Mouse (Mus musculus) common myeloid progenitor, adult 5-6 weeks (primary cell): ENCODE measurements at regions not wholly inside any gene's neighbourhood (a gene's known extent, or its start where the extent isn't known, plus 50 kb on each side); places are given as distances from the start of the nearest gene placed in this dataset.
"Not testable (repeated sequence)": the region's sequence is repeated elsewhere in the genome, so short reads cannot be mapped to it uniquely, and the experiment has no call there.

ENCODE experiments used
- ATAC-seq: replicated peaks from 2 replicates; pipeline ENCODE4 v1.8.0; 2016; ENCODE audit warnings: low read depth, mild to moderate bottlenecking, moderate TSS enrichment, inconsistent platforms; ENCODE audit not compliant: poor library complexity, severe bottlenecking

DNA sequence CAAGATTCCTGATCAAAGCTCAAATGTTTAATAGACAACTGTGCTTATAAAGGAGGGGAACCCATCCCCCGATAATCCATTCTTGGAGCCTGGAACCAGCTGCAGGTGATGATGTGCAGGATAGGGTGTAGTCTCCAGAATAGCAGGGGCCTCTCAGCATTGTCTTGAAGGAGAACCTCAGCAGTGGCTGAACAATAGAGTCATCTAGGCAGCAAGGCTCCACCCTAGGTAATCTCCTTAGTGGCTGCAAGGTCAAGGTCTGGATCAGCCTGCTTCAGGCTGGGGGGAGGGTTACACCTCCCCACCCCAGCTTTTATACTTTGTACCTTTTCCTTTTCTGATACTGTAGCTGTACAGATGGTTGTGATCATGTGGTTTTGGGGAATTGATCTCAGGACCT, 116.8 kb upstream of the Mettl4 start:
- no peak for ATAC-seq

DNA sequence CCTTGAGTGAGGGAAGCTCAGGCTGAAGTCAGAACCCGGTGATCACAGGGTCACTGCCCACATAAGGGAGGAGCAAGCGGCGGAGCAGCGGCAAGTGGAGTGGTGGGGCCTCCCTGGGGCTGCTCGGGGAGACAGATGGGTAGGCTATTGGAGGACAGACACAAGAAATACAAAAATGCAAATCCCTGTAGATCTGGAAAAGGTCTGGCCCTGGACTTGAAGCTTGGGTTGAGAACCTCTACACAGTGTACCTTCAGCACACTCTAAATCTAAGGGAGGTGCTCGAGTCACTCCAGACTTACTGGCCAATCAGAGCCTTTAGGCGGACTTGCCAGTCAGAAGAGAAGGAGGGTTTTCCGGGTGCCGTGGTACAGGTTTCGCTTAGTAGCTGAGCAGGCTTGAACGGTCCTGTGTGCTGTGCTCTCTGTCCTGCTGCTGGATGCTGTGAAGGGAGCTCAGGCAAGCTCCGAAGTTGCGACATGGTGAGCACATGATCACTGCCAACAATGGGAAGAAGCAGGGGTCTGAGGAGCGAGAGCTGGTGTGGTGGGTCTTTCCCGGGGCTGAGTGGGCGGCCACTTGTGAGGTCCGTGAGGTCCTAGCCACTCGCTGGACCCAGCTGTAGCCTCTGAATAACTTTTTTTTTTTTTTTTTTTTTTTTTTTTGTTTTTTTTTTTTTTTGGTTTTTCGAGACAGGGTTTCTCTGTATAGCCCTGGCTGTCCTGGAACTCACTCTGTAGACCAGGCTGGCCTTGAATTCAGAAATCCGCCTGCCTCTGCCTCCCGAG, 114.9 kb upstream of the Mettl4 start:
- ATAC-seq = peak; percentile 99

DNA sequence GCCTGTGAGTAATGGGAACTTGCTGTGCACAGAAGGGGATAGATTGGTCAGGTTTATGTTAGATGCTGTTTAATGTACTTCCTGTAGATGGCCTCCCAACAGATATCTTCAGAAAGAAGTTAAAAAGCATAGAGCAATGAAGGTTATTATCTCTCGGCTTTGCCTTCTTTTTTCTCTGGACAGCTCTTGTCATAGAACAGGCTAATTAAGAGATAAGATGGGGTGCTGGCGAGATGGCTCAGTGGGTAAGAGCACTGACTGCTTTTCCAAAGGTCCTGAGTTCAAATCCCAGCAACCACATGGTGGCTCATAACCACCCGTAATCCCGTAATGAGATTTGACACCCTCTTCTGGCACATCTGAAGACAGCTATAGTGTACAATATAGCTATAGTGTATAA, 104.9 kb upstream of the Mettl4 start:
- ATAC-seq = not testable (repeated sequence)

DNA sequence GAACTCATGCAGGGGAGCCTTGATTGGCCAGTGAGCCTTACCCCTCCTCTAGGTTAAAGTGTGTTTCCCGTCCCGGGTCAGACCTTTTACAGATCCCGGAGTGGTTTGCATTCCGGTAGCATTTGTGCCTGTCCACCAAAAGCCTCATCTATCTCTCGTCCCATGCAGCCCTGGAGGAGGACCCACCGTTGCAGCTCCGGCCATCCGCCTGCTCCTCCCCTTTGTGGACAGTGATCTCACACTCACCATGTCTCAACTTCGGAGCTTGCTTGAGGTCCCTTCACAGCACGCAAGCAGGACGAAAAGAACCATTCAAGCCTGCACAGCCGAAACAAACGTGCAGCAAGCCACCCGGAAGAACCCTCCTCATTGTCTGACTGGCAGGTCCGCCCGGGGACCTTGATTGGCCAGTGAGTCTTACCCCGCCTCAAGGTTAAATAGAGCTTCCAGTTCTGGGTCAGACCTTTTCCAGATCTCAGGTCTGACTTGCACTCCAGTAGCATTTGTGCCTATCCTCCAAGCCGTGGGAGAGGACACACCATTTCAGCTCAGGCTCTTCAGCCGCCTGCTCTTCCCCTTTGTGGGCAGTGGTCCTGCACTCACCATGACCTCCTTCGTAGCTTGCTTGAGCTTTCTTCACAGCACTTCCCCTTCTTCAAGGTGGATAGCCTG, 84.8 kb upstream of the Mettl4 start:
- ATAC-seq = peak; percentile 88

DNA sequence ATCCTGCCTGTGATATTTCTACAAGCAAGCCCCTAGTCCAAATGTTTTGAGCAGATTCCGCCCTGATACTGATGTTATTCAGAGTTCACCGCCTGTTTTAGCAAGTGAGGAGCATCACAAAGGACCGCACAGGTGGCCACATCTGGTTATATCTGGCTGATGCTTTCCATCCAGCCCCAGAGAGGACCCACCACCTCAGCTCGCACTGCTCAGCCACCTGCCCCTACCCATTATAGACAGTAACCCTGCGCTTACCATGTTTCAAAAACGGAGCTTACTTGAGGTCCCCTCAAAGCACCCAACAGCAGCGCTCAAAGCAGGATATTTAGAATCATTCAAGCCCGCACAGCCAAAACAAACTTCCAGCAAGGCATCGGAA, 84.2 kb upstream of the Mettl4 start:
- not testable (repeated sequence) for ATAC-seq

DNA sequence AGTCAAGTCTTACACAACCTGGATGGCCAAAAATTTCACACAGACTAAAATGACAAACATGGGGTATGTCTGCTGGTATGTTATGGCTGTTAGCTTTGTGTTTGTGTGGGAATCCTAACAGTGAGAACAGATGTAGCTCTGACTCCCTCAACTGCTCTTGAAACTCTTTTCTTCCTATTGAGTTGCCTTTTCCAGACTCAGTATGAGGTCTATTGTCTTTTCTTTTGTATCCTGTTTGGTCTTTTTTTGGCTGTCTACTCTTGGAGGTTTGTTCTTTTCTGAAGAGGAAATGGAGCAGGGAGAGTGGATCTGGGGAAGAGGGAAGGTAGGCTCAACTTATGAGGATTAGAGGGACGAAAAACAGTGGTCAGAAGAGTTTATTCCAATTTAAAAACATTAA, 76.6 kb upstream of the Mettl4 start:
- ATAC-seq = not testable (repeated sequence)

DNA sequence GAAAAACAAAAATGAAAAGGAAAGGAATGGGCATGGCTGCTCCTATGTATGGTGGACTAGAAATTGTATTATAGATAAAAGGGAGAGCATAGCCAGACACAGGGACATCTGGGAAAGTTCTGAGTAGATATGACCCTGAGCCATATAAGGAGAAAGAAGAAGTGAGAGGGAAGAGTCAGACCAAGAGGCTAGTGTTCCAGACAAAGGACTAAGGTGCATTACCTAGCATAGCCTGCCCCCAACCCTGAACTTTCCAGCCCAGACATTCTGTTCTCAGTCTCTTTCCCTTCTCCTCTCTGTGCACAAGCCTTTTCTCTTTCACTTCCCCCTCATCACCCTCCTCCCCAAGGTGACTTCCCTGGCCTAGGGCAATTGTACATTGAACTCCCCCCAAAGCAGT, 58.9 kb upstream of the Mettl4 start:
- ATAC-seq = no peak
